Mouse (Mus musculus): ENCODE measurements at regions not wholly inside any gene's neighbourhood (a gene's known extent, or its start where the extent isn't known, plus 50 kb on each side); places are given as distances from the start of the nearest gene placed in this dataset.
A peak's percentile ranks its signal among the peaks of the same experiment; 100 is the strongest.

- Histone ChIP-seq H3K27me3 (replicated peaks; ENCODE audit: control insufficient read depth, insufficient read depth, low read length) (no peaks in the 10 kb centered on the region), H3K4me3 (ENCODE audit: low read depth, low read length) (no peak overlapping the region), H3K9ac (ENCODE audit: low read length) (no peak overlapping the region), H3K27ac (ENCODE audit: low read depth, low read length) (peak overlapping the region; percentile 52; the same call in 1 of the 2 replicates), H3K4me1 (ENCODE audit: control insufficient read depth, insufficient read depth, low read length) (0 out of 2 replicates have a peak, but pooled peaks cover 2% of the 10 kb centered on the region), H3K36me3 (ENCODE audit: control insufficient read depth, insufficient read depth, low read length) (no peaks in the 10 kb centered on the region), H3K4me2 (ENCODE audit: low read length) (peak overlapping the region; percentile 1; the same call in 1 of the 2 replicates), H3K9me3 (replicated peaks; ENCODE audit: control insufficient read depth, low read length) (no peaks in the 10 kb centered on the region)
- WGBS = 62% methylated on average over 22 of the region's 22 CpGs
- peak; percentile 74 for DNase-seq (ENCODE audit: low spot score)
- peak; percentile 59; the same call in 1 of the 2 replicates for ATAC-seq
Measured at GRCm38 (mm10) chr1:41035085-41035880, 229.9 kb downstream of the Tmem182 start.

GRCm38 (mm10) chr1:41036940-41037339 lies 231.5 kb downstream of the Tmem182 start:
- Histone ChIP-seq H3K4me3 (ENCODE audit: low read depth, low read length) (no peak overlapping the region), H3K27me3 (replicated peaks; ENCODE audit: control insufficient read depth, insufficient read depth, low read length) (no peaks in the 10 kb centered on the region), H3K27ac (ENCODE audit: low read depth, low read length) (no peak overlapping the region), H3K9ac (ENCODE audit: low read length) (no peak overlapping the region; the same call in 1 of the 2 replicates), H3K4me1 (ENCODE audit: control insufficient read depth, insufficient read depth, low read length) (0 out of 2 replicates have a peak, but pooled peaks cover 2% of the 10 kb centered on the region), H3K9me3 (replicated peaks; ENCODE audit: control insufficient read depth, low read length) (no peaks in the 10 kb centered on the region), H3K4me2 (ENCODE audit: low read length) (peak overlapping the region; percentile 36), H3K36me3 (ENCODE audit: control insufficient read depth, insufficient read depth, low read length) (no peaks in the 10 kb centered on the region)
- 15% methylated on average over 12 of the region's 12 CpGs for WGBS
- DNase-seq (ENCODE audit: low spot score) (peak; percentile 73), ATAC-seq (peak; percentile 76)

DNA sequence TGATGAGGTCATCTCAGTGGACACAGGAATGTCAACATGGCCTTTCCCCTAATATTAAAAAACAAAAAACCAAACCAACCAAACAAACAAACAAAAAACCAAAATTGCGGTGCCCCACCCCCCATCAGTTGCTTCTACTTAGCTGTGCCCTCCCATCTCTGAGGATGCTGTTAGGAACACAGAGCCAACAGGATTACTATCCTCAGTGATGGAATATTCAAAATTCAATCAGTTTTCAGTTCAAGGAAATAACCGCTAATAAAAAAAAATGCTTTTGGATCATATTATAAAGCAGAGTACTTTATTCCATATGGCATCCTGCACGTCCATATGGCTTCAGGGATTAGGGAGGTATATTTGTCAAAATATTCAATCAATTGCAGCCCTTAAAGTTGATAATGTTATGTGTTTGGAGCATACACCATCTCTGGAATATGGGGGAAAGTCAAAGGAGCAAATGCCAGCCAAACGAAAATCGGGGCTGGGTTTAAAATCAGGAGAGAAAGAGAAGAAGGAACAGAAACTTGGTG lies 249.1 kb downstream of the Tmem182 start:
- ATAC-seq (peak; percentile 72; the same call in 1 of the 2 replicates), DNase-seq (ENCODE audit: low spot score) (peak; percentile 59)
- H3K9me3 ChIP-seq (replicated peaks; ENCODE audit: control insufficient read depth, low read length) = no peaks in the 10 kb centered on the region
- no peak overlapping the region for H3K27ac ChIP-seq (ENCODE audit: low read depth, low read length)
- no peak overlapping the region for H3K9ac ChIP-seq (ENCODE audit: low read length)
- no peak overlapping the region for H3K4me3 ChIP-seq (ENCODE audit: low read depth, low read length)
- H3K27me3 ChIP-seq (replicated peaks; ENCODE audit: control insufficient read depth, insufficient read depth, low read length) = no peaks in the 10 kb centered on the region
- H3K36me3 ChIP-seq (ENCODE audit: control insufficient read depth, insufficient read depth, low read length) = no peaks in the 10 kb centered on the region
- peaks cover 4% of the 10 kb centered on the region; the same call in 1 of the 2 replicates for H3K4me1 ChIP-seq (ENCODE audit: control insufficient read depth, insufficient read depth, low read length)
- 75% methylated on average over 5 of the region's 5 CpGs for WGBS
- H3K4me2 ChIP-seq (ENCODE audit: low read length) = no peak overlapping the region

DNA sequence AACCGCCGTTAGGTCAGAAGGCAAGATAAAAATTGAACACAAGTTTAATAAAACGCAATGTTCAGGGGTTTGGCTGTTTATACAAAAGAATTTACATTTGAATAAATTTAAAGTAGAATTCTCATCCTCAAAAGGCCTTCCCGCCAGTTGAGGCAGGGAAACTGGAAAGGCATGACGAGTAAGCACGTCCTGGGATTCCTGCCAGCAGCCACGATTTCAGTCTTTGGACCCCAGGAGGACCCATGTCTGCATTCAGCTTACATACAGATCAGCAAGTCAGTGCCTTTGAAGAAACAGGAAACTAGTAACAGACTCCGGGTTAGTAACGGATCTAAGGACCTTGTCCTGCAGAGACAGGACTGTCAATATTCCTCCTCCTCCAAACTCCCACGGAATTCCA lies 250.4 kb downstream of the Tmem182 start:
- no peak for ATAC-seq
- Histone ChIP-seq H3K4me2 (ENCODE audit: low read length) (no peak overlapping the region), H3K27me3 (replicated peaks; ENCODE audit: control insufficient read depth, insufficient read depth, low read length) (no peaks in the 10 kb centered on the region), H3K4me3 (ENCODE audit: low read depth, low read length) (no peak overlapping the region), H3K9ac (ENCODE audit: low read length) (no peak overlapping the region), H3K4me1 (ENCODE audit: control insufficient read depth, insufficient read depth, low read length) (peaks cover 4% of the 10 kb centered on the region; the same call in 1 of the 2 replicates), H3K27ac (ENCODE audit: low read depth, low read length) (no peak overlapping the region), H3K9me3 (replicated peaks; ENCODE audit: control insufficient read depth, low read length) (no peaks in the 10 kb centered on the region), H3K36me3 (ENCODE audit: control insufficient read depth, insufficient read depth, low read length) (no peaks in the 10 kb centered on the region)
- 56% methylated on average over 10 of the region's 10 CpGs for WGBS
- peak; percentile 35 for DNase-seq (ENCODE audit: low spot score)

DNA sequence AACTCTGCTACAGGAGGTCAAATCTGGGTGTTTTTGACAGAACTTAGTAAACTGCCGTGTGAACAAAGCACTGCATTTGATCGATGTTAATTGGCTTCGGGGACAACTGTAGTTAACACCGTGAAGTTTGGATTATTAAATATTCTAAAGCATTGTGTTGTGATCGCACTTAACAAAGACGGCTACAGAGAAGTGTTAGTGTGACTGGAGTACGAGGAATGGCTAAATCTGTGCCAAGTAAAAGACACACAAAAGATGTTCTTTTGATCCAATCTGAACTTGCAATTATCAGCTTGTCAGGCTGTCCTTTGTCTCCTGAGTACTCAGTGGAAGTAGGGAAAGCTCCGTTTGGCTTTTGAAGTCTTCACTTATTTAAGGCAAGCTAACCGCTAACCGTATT lies 259.7 kb downstream of the Tmem182 start:
- Histone ChIP-seq H3K9ac (ENCODE audit: low read length) (no peak overlapping the region), H3K4me2 (ENCODE audit: low read length) (no peak overlapping the region), H3K36me3 (ENCODE audit: control insufficient read depth, insufficient read depth, low read length) (no peaks in the 10 kb centered on the region), H3K27ac (ENCODE audit: low read depth, low read length) (no peak overlapping the region), H3K4me3 (ENCODE audit: low read depth, low read length) (no peak overlapping the region), H3K9me3 (replicated peaks; ENCODE audit: control insufficient read depth, low read length) (no peaks in the 10 kb centered on the region), H3K4me1 (ENCODE audit: control insufficient read depth, insufficient read depth, low read length) (no peaks in the 10 kb centered on the region; the same call in 1 of the 2 replicates), H3K27me3 (replicated peaks; ENCODE audit: control insufficient read depth, insufficient read depth, low read length) (no peaks in the 10 kb centered on the region)
- WGBS = 31% methylated on average over 10 of the region's 10 CpGs
- ATAC-seq (no peak), DNase-seq (ENCODE audit: low spot score) (peak; percentile 47)

DNA sequence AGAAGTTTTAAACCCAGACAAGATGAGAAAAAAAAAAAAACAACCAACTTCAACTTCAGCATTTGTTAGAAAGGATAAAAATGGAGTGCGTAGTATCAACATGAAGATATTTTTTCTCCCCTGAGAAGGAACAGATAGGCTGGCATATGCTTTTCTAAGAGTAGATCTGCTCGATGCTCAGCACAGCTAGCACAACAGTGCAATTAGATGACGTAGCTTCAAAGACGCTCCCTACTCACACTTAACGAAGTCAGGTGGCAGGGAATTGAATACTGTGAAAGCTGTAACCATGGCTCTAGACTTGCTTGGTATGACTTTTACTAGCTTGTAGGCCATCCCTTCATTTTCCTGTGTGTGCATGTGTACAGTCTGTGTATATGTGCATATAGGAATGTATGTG lies 299.5 kb downstream of the Tmem182 start:
- H3K4me1 ChIP-seq (ENCODE audit: control insufficient read depth, insufficient read depth, low read length) = no peaks in the 10 kb centered on the region
- H3K9ac ChIP-seq (ENCODE audit: low read length) = no peak overlapping the region
- H3K4me3 ChIP-seq (ENCODE audit: low read depth, low read length) = no peak overlapping the region
- H3K27ac ChIP-seq (ENCODE audit: low read depth, low read length) = no peak overlapping the region
- H3K27me3 ChIP-seq (replicated peaks; ENCODE audit: control insufficient read depth, insufficient read depth, low read length) = no peaks in the 10 kb centered on the region
- no peaks in the 10 kb centered on the region for H3K36me3 ChIP-seq (ENCODE audit: control insufficient read depth, insufficient read depth, low read length)
- ATAC-seq = no peak
- DNase-seq (ENCODE audit: low spot score) = peak; percentile 12
- no peaks in the 10 kb centered on the region for H3K9me3 ChIP-seq (replicated peaks; ENCODE audit: control insufficient read depth, low read length)
- no peak overlapping the region for H3K4me2 ChIP-seq (ENCODE audit: low read length)
- WGBS = 80% methylated on average over 5 of the region's 5 CpGs

DNA sequence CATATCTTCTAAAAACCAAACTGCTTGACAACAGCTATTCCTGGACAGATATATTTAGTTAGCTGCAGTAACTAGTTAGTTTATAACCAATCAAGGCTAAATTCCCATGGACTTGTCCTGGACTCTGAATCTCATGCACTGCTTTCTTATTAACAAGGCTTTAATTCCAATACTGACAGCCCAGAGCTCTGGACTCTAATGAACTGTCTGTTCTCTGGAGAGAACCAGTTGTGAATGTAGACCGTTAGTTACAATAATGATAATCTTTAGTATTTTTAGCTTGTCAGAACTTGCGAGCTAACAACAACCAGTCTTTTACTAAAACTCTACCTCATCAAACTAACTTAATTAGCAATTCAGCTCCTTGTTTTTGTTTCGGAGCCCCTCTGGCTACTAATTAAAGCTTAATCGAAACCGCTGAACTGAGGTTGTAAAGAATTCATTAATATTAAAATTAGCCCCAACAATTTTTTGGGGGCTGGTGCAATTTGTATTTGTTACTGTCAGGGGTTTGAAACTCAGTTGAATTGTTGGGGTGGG lies 316.3 kb downstream of the Tmem182 start:
- no peak overlapping the region for H3K27ac ChIP-seq (ENCODE audit: low read depth, low read length)
- H3K9ac ChIP-seq (ENCODE audit: low read length) = no peak overlapping the region
- peak overlapping the region; percentile 34; the same call in 1 of the 2 replicates for H3K4me2 ChIP-seq (ENCODE audit: low read length)
- no peak overlapping the region for H3K4me3 ChIP-seq (ENCODE audit: low read depth, low read length)
- ATAC-seq (peak; percentile 52), DNase-seq (ENCODE audit: low spot score) (peak; percentile 59)
- H3K9me3 ChIP-seq (replicated peaks; ENCODE audit: control insufficient read depth, low read length) = no peaks in the 10 kb centered on the region
- no peaks in the 10 kb centered on the region for H3K4me1 ChIP-seq (ENCODE audit: control insufficient read depth, insufficient read depth, low read length)
- no peaks in the 10 kb centered on the region for H3K36me3 ChIP-seq (ENCODE audit: control insufficient read depth, insufficient read depth, low read length)
- H3K27me3 ChIP-seq (replicated peaks; ENCODE audit: control insufficient read depth, insufficient read depth, low read length) = no peaks in the 10 kb centered on the region
- 8% methylated on average over 5 of the region's 5 CpGs for WGBS

- 5% methylated on average over 9 of the region's 9 CpGs for WGBS
Measured at GRCm38 (mm10) chr1:41131410-41131809, 326.0 kb downstream of the Tmem182 start.

DNA sequence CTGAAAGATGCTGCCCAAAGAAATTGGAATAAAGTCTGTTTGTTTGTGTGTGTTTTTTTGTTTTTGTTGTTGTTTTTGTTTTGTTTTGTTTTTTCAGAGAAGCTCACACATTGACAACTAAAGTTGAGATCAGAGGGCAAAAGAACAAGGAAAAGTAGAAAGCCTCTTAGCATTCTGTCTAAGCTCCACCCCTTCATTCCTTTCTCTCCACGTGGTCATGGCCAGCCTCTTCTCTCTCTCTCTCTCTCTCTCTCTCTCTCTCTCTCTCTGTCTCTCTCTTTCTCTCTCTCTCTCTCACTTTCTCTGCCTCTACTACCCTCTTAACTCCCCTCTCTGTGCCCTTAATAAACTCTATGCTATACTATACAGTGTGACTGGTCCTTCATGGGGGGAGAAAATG lies 327.7 kb downstream of the Tmem182 start:
- DNase-seq (ENCODE audit: low spot score) (no peak), ATAC-seq (no peak)
- Histone ChIP-seq H3K36me3 (ENCODE audit: control insufficient read depth, insufficient read depth, low read length) (no peaks in the 10 kb centered on the region), H3K27ac (ENCODE audit: low read depth, low read length) (no peak overlapping the region), H3K4me1 (ENCODE audit: control insufficient read depth, insufficient read depth, low read length) (no peaks in the 10 kb centered on the region), H3K4me2 (ENCODE audit: low read length) (no peak overlapping the region), H3K4me3 (ENCODE audit: low read depth, low read length) (no peak overlapping the region), H3K27me3 (replicated peaks; ENCODE audit: control insufficient read depth, insufficient read depth, low read length) (0 out of 2 replicates have a peak, but pooled peaks cover 3% of the 10 kb centered on the region), H3K9ac (ENCODE audit: low read length) (no peak overlapping the region), H3K9me3 (replicated peaks; ENCODE audit: control insufficient read depth, low read length) (no peaks in the 10 kb centered on the region)
- WGBS = 40% methylated on average over 1 of the region's 1 CpGs

More at GRCm38 (mm10) chr1:41131410-41131809, 326.0 kb downstream of the Tmem182 start:
- Histone ChIP-seq H3K27ac (ENCODE audit: low read depth, low read length) (no peak overlapping the region), H3K9me3 (replicated peaks; ENCODE audit: control insufficient read depth, low read length) (no peaks in the 10 kb centered on the region), H3K4me2 (ENCODE audit: low read length) (no peak overlapping the region), H3K27me3 (replicated peaks; ENCODE audit: control insufficient read depth, insufficient read depth, low read length) (0 out of 2 replicates have a peak, but pooled peaks cover 3% of the 10 kb centered on the region), H3K36me3 (ENCODE audit: control insufficient read depth, insufficient read depth, low read length) (no peaks in the 10 kb centered on the region), H3K4me3 (ENCODE audit: low read depth, low read length) (no peak overlapping the region), H3K9ac (ENCODE audit: low read length) (no peak overlapping the region), H3K4me1 (ENCODE audit: control insufficient read depth, insufficient read depth, low read length) (no peaks in the 10 kb centered on the region)
- DNase-seq (ENCODE audit: low spot score) (no peak), ATAC-seq (no peak)
